Mouse (Mus musculus) thymus, adult 18-20 months (tissue): ENCODE results near the gene Dhx32.

Source experiments
- DNase-seq, 2 experiments: peaks; one replicate each; pipeline ENCODE4 v3.0.0; 2022; ENCODE audit warnings: mixed read lengths in 2 of 2

The Dhx32 gene

GRCm38 (mm10) chr7:133768517-133768916 is 14.0 kb downstream of the Dhx32 start:
- no peak for DNase-seq

- DNase-seq = no peak
Observed at GRCm38 (mm10) chr7:133768027-133768426, 14.5 kb downstream of the Dhx32 start.

- peak in 1 of 2 experiments; percentile 6 for DNase-seq
Observed at GRCm38 (mm10) chr7:133765849-133766243, 16.7 kb downstream of the Dhx32 start.

- no peak for DNase-seq
Observed at GRCm38 (mm10) chr7:133765240-133765848, 17.2 kb downstream of the Dhx32 start.

GRCm38 (mm10) chr7:133764425-133764824 is 18.1 kb downstream of the Dhx32 start:
- no peak for DNase-seq

- no peak for DNase-seq
Observed at GRCm38 (mm10) chr7:133762696-133763095, 19.8 kb downstream of the Dhx32 start.

- no peak for DNase-seq
Observed at GRCm38 (mm10) chr7:133759611-133760353, 22.7 kb downstream of the Dhx32 start.

- DNase-seq = no peak
Observed at GRCm38 (mm10) chr7:133758716-133759115, 23.8 kb downstream of the Dhx32 start.

- DNase-seq = no peak
Observed at GRCm38 (mm10) chr7:133757961-133758455, 24.5 kb downstream of the Dhx32 start.

GRCm38 (mm10) chr7:133751163-133751562 is 31.4 kb downstream of the Dhx32 start:
- no peak for DNase-seq

GRCm38 (mm10) chr7:133750666-133751065 is 31.9 kb downstream of the Dhx32 start:
- DNase-seq = no peak

GRCm38 (mm10) chr7:133748753-133749152 is 33.8 kb downstream of the Dhx32 start:
- DNase-seq = no peak

- no peak for DNase-seq
Observed at GRCm38 (mm10) chr7:133747372-133747771, 35.2 kb downstream of the Dhx32 start.

GRCm38 (mm10) chr7:133744701-133745100 is 37.8 kb downstream of the Dhx32 start:
- no peak for DNase-seq

GRCm38 (mm10) chr7:133744209-133744608 is 38.3 kb downstream of the Dhx32 start:
- DNase-seq = no peak

- DNase-seq = no peak
Observed at GRCm38 (mm10) chr7:133743611-133744010, 38.9 kb downstream of the Dhx32 start.

- no peak for DNase-seq
Observed at GRCm38 (mm10) chr7:133742530-133743325, 39.8 kb downstream of the Dhx32 start.

GRCm38 (mm10) chr7:133740558-133740957 is 42.0 kb downstream of the Dhx32 start:
- no peak for DNase-seq

- DNase-seq = no peak
Observed at GRCm38 (mm10) chr7:133731971-133732645, 50.4 kb downstream of the Dhx32 start.

GRCm38 (mm10) chr7:133730324-133731191 is 52.0 kb downstream of the Dhx32 start:
- DNase-seq = no peak

GRCm38 (mm10) chr7:133729351-133729750 is 53.2 kb downstream of the Dhx32 start:
- no peak for DNase-seq

- no peak for DNase-seq
Observed at GRCm38 (mm10) chr7:133727027-133727426, 55.5 kb downstream of the Dhx32 start.
